Mouse (Mus musculus) intestine, embryonic 15.5 days (tissue): ENCODE measurements around the gene Taf9. TPM values are rescaled to one million over a fixed set of nuclear protein-coding genes. Genes with fewer than 3 reads are reported as not detected.

Source experiments
- ATAC-seq: fragments of 200-750 bp; cut with Nextera tagmentation; 2 replicates; pipeline ENCODE4 v1.8.0; 2017; ENCODE audit warnings: moderate TSS enrichment, moderate library complexity
- H3K27ac ChIP-seq: fragments of 300-500 bp; sonication (generic); 2 replicates; pipeline ENCODE4 v1.5.1; 2015; ENCODE audit warnings: mild to moderate bottlenecking, inconsistent platforms
- H3K27me3 ChIP-seq: fragments of 300-500 bp; sonication (generic); replicated peaks from 2 replicates; pipeline ENCODE4 v1.6.1; 2015; ENCODE audit warnings: inconsistent platforms
- H3K36me3 ChIP-seq: fragments of 300-500 bp; sonication (generic); 2 replicates; pipeline ENCODE4 v1.6.1; 2015; ENCODE audit warnings: inconsistent platforms
- H3K4me1 ChIP-seq: fragments of 300-500 bp; sonication (generic); replicated peaks from 2 replicates; pipeline ENCODE4 v1.6.1; 2015; ENCODE audit warnings: inconsistent platforms
- H3K4me2 ChIP-seq: fragments of 300-500 bp; sonication (generic); replicated peaks from 2 replicates; pipeline ENCODE4 v1.6.1; 2015; ENCODE audit warnings: mild to moderate bottlenecking, inconsistent platforms
- H3K4me3 ChIP-seq: fragments of 300-500 bp; sonication (generic); replicated peaks from 2 replicates; pipeline ENCODE4 v1.5.1; 2015; ENCODE audit warnings: inconsistent platforms
- H3K9ac ChIP-seq: fragments of 300-500 bp; sonication (generic); 2 replicates; pipeline ENCODE4 v1.6.1; 2015; ENCODE audit warnings: inconsistent platforms
- H3K9me3 ChIP-seq: fragments of 300-500 bp; sonication (generic); 2 replicates; pipeline ENCODE4 v1.6.1; 2016; ENCODE audit warnings: inconsistent platforms
- WGBS: fragments of 180-500 bp; shearing (Covaris S2); methylation state at CpG from one replicate; pipeline ENCODE4 v1.1.7; 2015; 5-methylcytosine and 5-hydroxymethylcytosine counted together
- polyA plus RNA-seq: library from polyadenylated mRNA; unstranded; fragments of >200 nt; fragmentation: Nextera tagmentation; extraction: Ambion mirVana; gene quantifications from 2 replicates; pipeline ENCODE4 v1.2.1, GENCODE M21; 2015

Taf9 gene
- polyA plus RNA-seq, 1 experiment from 2014 or later: 9.1 TPM

DNA sequence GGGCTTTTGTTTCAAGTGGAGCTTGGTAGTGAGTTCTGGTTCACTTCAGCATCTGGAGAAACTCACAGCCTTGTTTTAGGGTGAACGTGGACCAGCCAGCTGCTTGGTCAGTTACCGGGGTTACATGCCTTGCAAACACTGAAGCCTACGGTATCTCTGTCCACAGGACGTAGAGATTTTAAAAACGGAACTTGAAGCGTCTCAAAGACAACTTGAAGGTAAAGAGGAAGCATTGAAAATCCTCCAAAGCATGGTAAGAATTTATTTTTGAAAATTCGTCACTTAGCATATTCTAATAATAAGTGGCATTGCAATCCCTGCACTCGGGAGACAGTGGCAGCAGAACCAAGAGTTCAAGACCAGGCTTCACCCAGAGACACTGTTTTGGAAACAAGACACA is 30.2 kb downstream of the Taf9 start:
- no peak overlapping the region for H3K9ac ChIP-seq
- H3K4me2 ChIP-seq: no peak overlapping the region
- ATAC-seq: no peak
- H3K4me1 ChIP-seq: no peaks in the 10 kb centered on the region
- 88% methylated on average over 8 of the region's 8 CpGs for WGBS
- H3K9me3 ChIP-seq: no peaks in the 10 kb centered on the region
- no peak overlapping the region for H3K27ac ChIP-seq
- H3K36me3 ChIP-seq: no peaks in the 10 kb centered on the region
- H3K27me3 ChIP-seq: no peaks in the 10 kb centered on the region
- no peak overlapping the region for H3K4me3 ChIP-seq

DNA sequence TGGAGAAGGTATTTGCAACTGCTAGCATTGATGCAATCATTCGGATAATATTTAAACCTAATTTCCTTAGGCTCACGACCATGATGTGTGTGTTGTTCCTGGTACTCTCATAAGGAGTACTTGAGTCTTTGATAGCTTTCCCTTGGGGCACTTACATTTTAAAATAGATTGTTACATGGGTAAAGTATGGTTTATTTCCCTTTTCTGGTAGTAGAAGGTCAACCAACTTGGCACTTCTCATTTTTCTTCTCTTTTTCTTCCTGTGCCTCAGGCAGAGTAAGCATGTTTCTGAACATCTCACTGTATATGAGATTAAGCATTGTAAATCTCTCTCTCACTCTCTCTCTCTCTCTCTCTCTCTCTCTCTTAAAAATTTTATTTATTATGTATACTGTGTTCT is 31.5 kb downstream of the Taf9 start:
- H3K4me3 ChIP-seq: no peak overlapping the region
- H3K27me3 ChIP-seq: no peaks in the 10 kb centered on the region
- no peaks in the 10 kb centered on the region for H3K9me3 ChIP-seq
- H3K36me3 ChIP-seq: no peaks in the 10 kb centered on the region
- 68% methylated on average over 2 of the region's 2 CpGs for WGBS
- no peaks in the 10 kb centered on the region for H3K4me1 ChIP-seq
- no peak overlapping the region for H3K27ac ChIP-seq
- ATAC-seq: no peak
- no peak overlapping the region for H3K9ac ChIP-seq
- H3K4me2 ChIP-seq: no peak overlapping the region

DNA sequence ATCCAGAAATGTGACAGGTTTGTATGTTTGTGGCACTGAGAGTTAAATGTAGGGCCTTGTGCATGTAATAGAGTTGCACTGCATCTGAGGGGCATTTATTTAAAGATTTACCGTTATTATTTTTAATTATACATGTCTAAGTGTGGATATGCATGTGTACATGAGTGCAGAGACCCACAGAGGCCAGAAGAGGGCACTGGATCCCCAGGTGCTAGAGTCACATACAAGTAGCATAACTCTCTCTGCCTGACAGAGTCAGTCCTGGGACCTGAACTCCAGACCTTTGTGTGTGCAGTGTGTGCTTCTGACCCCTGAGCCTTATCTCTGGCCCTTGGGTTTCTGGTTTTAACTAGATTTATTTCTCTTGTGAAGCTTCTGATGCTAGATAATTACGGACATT is 33.0 kb downstream of the Taf9 start:
- Histone ChIP-seq H3K9me3 (no peaks in the 10 kb centered on the region), H3K4me2 (no peak overlapping the region), H3K4me3 (no peak overlapping the region), H3K27me3 (no peaks in the 10 kb centered on the region), H3K27ac (no peak overlapping the region), H3K4me1 (no peaks in the 10 kb centered on the region), H3K36me3 (no peaks in the 10 kb centered on the region), H3K9ac (no peak overlapping the region)
- 70% methylated on average over 2 of the region's 2 CpGs for WGBS
- no peak for ATAC-seq

DNA sequence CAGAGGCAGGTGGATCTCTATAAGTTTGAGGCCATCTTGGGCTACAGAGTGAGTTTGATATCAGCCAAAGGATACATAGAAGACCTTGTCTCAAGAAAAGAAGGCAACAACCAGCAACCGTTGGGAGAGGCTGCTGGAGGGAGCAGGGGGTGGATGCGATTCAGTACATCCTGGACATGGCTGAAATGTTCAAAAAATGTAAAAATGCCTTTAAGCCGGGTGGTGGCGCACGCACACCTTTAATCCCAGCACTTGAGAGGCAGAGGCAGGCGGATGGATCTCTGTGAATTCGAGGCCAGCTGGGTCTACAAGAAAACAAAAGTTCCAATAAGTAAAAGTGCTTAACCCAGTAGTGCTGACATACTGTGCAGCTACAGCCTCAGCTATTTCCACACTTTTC is 36.1 kb downstream of the Taf9 start:
- Histone ChIP-seq H3K4me3 (no peak overlapping the region), H3K9me3 (no peaks in the 10 kb centered on the region), H3K4me2 (no peak overlapping the region), H3K36me3 (peaks cover 3% of the 10 kb centered on the region; the same call in 1 of the 2 replicates), H3K27me3 (no peaks in the 10 kb centered on the region), H3K4me1 (no peaks in the 10 kb centered on the region), H3K27ac (no peak overlapping the region), H3K9ac (no peak overlapping the region)
- WGBS: 65% methylated on average over 7 of the region's 7 CpGs
- ATAC-seq: no peak

DNA sequence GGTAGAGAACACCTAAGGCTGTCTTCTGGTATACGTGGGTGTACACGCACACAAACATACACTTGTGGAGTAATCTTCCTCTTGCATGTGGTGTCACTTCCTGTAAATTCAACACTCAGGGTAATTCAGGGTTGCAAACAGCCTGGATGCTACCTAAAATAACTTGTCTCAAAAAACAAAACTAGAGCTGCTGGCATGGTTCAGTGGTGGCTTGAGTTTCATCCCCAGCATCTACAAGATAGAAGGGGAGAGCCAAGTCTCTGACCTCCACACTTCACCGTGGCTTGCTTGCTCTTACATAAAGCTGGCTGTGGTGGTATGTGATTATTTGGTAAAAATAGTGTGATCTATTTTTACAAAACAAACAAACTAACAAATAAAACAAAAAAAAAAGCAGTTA is 46.2 kb downstream of the Taf9 start:
- ATAC-seq: no peak
- H3K36me3 ChIP-seq: peaks cover 22% of the 10 kb centered on the region; the same call in 1 of the 2 replicates
- H3K4me2 ChIP-seq: no peak overlapping the region
- H3K9me3 ChIP-seq: no peaks in the 10 kb centered on the region
- H3K27ac ChIP-seq: no peak overlapping the region
- H3K9ac ChIP-seq: no peak overlapping the region
- no peaks in the 10 kb centered on the region for H3K27me3 ChIP-seq
- no peak overlapping the region for H3K4me3 ChIP-seq
- H3K4me1 ChIP-seq: no peaks in the 10 kb centered on the region
- WGBS: 93% methylated on average over 3 of the region's 3 CpGs

DNA sequence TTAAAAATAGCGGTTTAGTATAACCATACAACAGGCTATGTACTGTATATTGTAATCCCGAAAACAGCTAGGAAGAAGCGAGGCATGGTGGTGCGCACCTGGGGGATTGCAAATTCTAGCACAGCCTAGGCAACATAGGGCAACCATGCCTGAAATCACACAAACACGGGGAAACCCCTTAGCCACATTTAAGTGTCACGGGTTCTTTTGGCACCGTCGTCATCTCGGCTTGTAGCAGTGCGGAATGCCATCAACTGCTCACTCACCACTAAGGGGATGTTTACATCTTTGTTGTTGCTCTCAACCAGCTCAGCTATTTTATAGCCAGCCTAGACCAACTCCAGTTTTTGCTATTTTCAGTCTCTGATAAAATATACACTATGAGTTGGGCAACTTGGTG is 47.5 kb downstream of the Taf9 start:
- Histone ChIP-seq H3K9ac (no peak overlapping the region), H3K9me3 (no peaks in the 10 kb centered on the region), H3K27ac (no peak overlapping the region), H3K27me3 (no peaks in the 10 kb centered on the region), H3K4me1 (no peaks in the 10 kb centered on the region), H3K36me3 (peaks cover 32% of the 10 kb centered on the region), H3K4me2 (no peak overlapping the region), H3K4me3 (no peak overlapping the region)
- WGBS: 93% methylated on average over 10 of the region's 10 CpGs
- ATAC-seq: no peak

DNA sequence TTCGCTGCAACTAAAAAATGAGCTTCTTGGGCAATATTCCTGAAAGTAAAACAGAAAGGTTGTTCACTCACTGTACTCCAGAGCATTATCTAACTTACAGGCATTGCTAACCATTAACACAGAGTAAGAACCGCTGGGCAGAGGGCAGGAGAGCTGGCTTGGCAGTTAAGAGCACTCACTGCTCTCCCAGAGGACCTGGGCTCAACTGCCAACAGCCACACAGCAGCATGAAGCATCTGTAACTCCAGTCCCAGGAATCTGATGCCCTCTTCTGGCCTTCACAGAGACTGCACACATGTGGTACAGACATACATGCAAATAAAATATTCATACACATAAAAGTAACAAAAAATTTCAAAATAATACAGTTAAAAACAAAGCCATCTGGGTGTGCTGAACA is 52.1 kb downstream of the Taf9 start:
- no peak overlapping the region for H3K27ac ChIP-seq
- H3K4me3 ChIP-seq: no peak overlapping the region
- no peaks in the 10 kb centered on the region for H3K4me1 ChIP-seq
- H3K4me2 ChIP-seq: no peak overlapping the region
- peaks cover 56% of the 10 kb centered on the region for H3K36me3 ChIP-seq
- ATAC-seq: no peak
- no peaks in the 10 kb centered on the region for H3K27me3 ChIP-seq
- H3K9ac ChIP-seq: no peak overlapping the region
- no peaks in the 10 kb centered on the region for H3K9me3 ChIP-seq
- 92% methylated on average over 2 of the region's 2 CpGs for WGBS

Other genes with a start within 250 kb of the Taf9 start
- gene Naip1, start 198.7 kb upstream of the Taf9 start, polyA plus RNA-seq: 4.9 and 5.6 TPM in 2 replicates
- 78.8 and 79.0 TPM in 2 replicates for gene Gtf2h2, start 159.0 kb upstream of the Taf9 start, polyA plus RNA-seq
- gene Ocln, start 98.9 kb upstream of the Taf9 start, polyA plus RNA-seq: 86.9 and 89.1 TPM in 2 replicates
- 27.3 and 27.4 TPM in 2 replicates for gene Marveld2, start 34.6 kb upstream of the Taf9 start, polyA plus RNA-seq
- 258 and 271 TPM in 2 replicates for gene Ak6, start 600 bp upstream of the Taf9 start, polyA plus RNA-seq
- gene Rad17, start 528 bp upstream of the Taf9 start, polyA plus RNA-seq: 17.1 and 19.3 TPM in 2 replicates
- gene Ccdc125, start 18.1 kb downstream of the Taf9 start, polyA plus RNA-seq: 6.9 and 7.3 TPM in 2 replicates
- 78.4 and 79.1 TPM in 2 replicates for gene Cdk7, start 79.4 kb downstream of the Taf9 start, polyA plus RNA-seq
- gene Mrps36, start 93.1 kb downstream of the Taf9 start, polyA plus RNA-seq: 253 and 271 TPM in 2 replicates
- 30.8 and 31.4 TPM in 2 replicates for gene Cenph, start 124.3 kb downstream of the Taf9 start, polyA plus RNA-seq
- gene Ccnb1, start 135.0 kb downstream of the Taf9 start, polyA plus RNA-seq: 204 and 217 TPM in 2 replicates
- gene Slc30a5, start 181.8 kb downstream of the Taf9 start, polyA plus RNA-seq: 68.7 and 68.9 TPM in 2 replicates